Mouse (Mus musculus): ENCODE measurements at regions not wholly inside any gene's neighbourhood (a gene's known extent, or its start where the extent isn't known, plus 50 kb on each side); places are given as distances from the start of the nearest gene placed in this dataset.

DNA sequence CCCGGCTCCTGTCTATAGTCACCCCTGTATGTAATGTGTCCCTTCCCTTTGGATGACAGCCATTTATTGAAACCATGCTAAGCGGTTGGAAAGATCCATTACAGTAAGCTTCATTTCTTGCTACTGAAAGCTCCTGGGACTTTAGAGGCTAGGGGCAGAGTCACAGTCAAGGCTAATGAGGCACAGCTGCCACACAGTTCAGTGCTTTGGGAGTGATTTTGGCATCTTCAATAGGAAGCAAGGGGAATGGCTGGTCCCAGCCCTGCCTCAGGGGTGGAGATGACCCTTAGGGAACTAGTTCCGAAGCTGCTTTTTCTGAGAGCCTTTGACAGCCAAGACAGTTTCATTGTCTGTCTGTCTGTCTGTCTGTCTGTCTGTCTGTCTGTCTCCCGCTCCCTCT, 128.2 kb downstream of the 1500009L16Rik start:
- WGBS = 73% methylated on average over 4 of the region's 4 CpGs
- Histone ChIP-seq H3K9me3 (ENCODE audit: control insufficient read depth, low read length) (no peaks in the 10 kb centered on the region), H3K4me1 (replicated peaks; ENCODE audit: control insufficient read depth, insufficient read depth) (no peaks in the 10 kb centered on the region), H3K9ac (ENCODE audit: low read length) (no peak overlapping the region), H3K27me3 (ENCODE audit: control insufficient read depth, insufficient read depth, low read length) (no peaks in the 10 kb centered on the region), H3K4me3 (ENCODE audit: low read depth, low read length) (no peak overlapping the region), H3K36me3 (ENCODE audit: control insufficient read depth, insufficient read depth, low read length) (no peaks in the 10 kb centered on the region), H3K4me2 (replicated peaks; ENCODE audit: low read depth) (no peak overlapping the region), H3K27ac (replicated peaks) (no peak overlapping the region)
- TF ChIP-seq CTCF (IDR thresholded peaks at IDR 0.05; ENCODE audit: low read depth) (no peak), EP300 (optimal IDR thresholded peaks at IDR 0.05) (no peak)
- ATAC-seq (ENCODE audit: low FRiP score, low TSS enrichment) (no peak), DNase-seq (ENCODE audit: low spot score) (no peak)

DNA sequence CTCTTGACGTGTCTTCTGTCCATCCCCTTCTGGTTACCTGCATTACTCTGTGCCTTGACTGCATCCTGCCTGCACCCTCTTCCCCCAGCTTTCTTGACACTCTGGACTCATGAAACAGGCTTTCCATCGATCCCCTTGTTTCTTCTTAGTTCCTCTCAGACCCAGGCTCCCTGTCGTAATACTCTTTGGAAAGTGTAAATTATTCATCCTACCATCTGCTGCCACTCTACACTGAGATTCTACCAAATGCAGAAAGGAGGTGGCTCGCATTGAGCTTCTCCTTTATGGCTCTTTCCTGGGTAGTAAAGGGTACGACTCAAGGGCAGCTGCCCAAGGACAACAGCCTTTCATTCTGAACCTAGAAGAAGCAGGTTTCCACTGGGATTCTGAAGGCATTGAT, 129.5 kb downstream of the 1500009L16Rik start:
- Histone ChIP-seq H3K4me3 (ENCODE audit: low read depth, low read length) (no peak overlapping the region), H3K9me3 (ENCODE audit: control insufficient read depth, low read length) (no peaks in the 10 kb centered on the region), H3K27ac (replicated peaks) (no peak overlapping the region), H3K9ac (ENCODE audit: low read length) (no peak overlapping the region), H3K36me3 (ENCODE audit: control insufficient read depth, insufficient read depth, low read length) (no peaks in the 10 kb centered on the region), H3K4me1 (replicated peaks; ENCODE audit: control insufficient read depth, insufficient read depth) (no peaks in the 10 kb centered on the region), H3K27me3 (ENCODE audit: control insufficient read depth, insufficient read depth, low read length) (no peaks in the 10 kb centered on the region), H3K4me2 (replicated peaks; ENCODE audit: low read depth) (no peak overlapping the region)
- ATAC-seq (ENCODE audit: low FRiP score, low TSS enrichment) (no peak), DNase-seq (ENCODE audit: low spot score) (no peak)
- 74% methylated on average over 5 of the region's 5 CpGs for WGBS
- TF ChIP-seq CTCF (IDR thresholded peaks at IDR 0.05; ENCODE audit: low read depth) (no peak), EP300 (optimal IDR thresholded peaks at IDR 0.05) (no peak)

DNA sequence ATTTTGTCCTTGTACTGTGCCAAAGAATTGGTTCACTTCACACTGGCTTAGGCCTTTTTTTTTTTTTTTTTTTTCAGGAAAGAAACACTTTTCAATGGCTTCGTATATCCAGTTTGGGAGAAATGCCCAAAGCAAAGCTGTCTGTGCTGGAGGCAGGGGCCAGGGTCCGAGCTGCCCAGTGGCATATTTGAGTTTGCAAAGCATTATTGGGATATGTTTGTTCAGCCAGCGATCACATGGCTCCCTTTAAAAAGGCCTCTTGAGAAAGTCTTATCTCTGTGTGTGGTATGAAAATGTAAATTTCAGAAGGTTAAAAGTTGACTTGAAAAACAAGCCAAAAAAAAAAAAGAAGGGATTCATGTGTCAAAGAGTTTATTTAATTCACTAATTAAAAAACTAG, 130.1 kb downstream of the 1500009L16Rik start:
- Histone ChIP-seq H3K36me3 (ENCODE audit: control insufficient read depth, insufficient read depth, low read length) (no peaks in the 10 kb centered on the region), H3K27me3 (ENCODE audit: control insufficient read depth, insufficient read depth, low read length) (no peaks in the 10 kb centered on the region), H3K4me3 (ENCODE audit: low read depth, low read length) (no peak overlapping the region), H3K4me2 (replicated peaks; ENCODE audit: low read depth) (no peak overlapping the region), H3K9ac (ENCODE audit: low read length) (no peak overlapping the region), H3K4me1 (replicated peaks; ENCODE audit: control insufficient read depth, insufficient read depth) (no peaks in the 10 kb centered on the region), H3K27ac (replicated peaks) (no peak overlapping the region), H3K9me3 (ENCODE audit: control insufficient read depth, low read length) (no peaks in the 10 kb centered on the region)
- TF ChIP-seq EP300 (optimal IDR thresholded peaks at IDR 0.05) (no peak), CTCF (IDR thresholded peaks at IDR 0.05; ENCODE audit: low read depth) (no peak)
- WGBS = 24% methylated on average over 3 of the region's 3 CpGs
- ATAC-seq (ENCODE audit: low FRiP score, low TSS enrichment) (no peak), DNase-seq (ENCODE audit: low spot score) (no peak)

DNA sequence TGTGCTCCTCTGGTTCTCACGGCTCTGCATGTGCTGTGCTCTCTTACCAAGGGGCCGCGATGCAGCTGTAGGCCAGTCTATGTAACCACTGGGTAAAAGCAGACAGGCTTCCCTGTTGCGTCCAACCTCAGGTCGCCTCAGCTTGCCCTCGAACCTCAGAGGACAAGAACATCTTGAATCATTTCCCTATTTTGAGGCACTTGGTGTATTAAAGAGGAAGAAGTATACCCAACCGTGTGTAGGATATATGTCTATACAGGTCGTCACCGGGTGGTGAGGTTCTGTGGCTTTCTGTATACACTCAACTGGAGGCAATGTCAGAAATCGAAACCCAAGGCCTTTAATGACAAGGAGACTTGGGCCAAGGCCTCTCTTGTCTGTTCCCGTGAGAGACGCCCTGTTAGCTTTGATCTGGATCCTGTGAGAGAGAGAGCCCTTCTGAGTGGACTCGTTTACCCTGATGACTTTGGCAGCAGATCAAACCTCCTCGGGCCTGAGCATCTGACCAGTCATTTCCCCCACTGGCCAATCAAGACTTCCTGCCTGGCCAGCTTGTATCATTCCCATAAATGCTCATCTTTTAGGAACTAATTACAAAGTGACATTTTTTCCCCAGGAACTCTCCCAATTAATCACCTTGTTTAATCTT, 135.3 kb downstream of the 1500009L16Rik start:
- H3K27ac ChIP-seq (replicated peaks) = no peak overlapping the region
- no peak for ATAC-seq (ENCODE audit: low FRiP score, low TSS enrichment)
- WGBS = 70% methylated on average over 14 of the region's 14 CpGs
- DNase-seq (ENCODE audit: low spot score) = no peak
- no peaks in the 10 kb centered on the region for H3K4me1 ChIP-seq (replicated peaks; ENCODE audit: control insufficient read depth, insufficient read depth)
- H3K4me2 ChIP-seq (replicated peaks; ENCODE audit: low read depth) = no peak overlapping the region
- no peak for TF ChIP-seq CTCF (IDR thresholded peaks at IDR 0.05; ENCODE audit: low read depth)
- no peak for TF ChIP-seq EP300 (optimal IDR thresholded peaks at IDR 0.05)
- H3K27me3 ChIP-seq (ENCODE audit: control insufficient read depth, insufficient read depth, low read length) = no peaks in the 10 kb centered on the region
- H3K36me3 ChIP-seq (ENCODE audit: control insufficient read depth, insufficient read depth, low read length) = no peaks in the 10 kb centered on the region
- no peaks in the 10 kb centered on the region for H3K9me3 ChIP-seq (ENCODE audit: control insufficient read depth, low read length)
- no peak overlapping the region for H3K4me3 ChIP-seq (ENCODE audit: low read depth, low read length)
- H3K9ac ChIP-seq (ENCODE audit: low read length) = no peak overlapping the region

DNA sequence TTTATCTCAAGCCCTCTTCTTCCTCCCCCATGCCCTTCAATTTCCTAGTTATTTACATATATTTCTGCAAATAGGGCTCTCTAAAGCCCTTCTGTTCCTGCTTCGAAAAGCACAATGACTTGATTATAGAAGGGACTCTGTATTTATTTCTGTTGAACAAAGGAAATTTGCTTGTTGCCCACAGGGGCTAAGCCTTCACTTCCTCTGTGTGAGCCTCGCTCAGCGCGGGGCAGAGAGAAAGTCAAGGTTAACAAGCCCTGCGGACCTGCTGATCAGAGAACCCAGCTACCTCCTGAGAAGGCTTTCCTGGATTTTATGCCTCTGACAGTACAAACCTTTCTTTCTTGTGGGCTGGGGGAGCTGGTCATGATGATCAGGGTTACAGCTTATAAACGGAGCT, 136.0 kb downstream of the 1500009L16Rik start:
- ATAC-seq (ENCODE audit: low FRiP score, low TSS enrichment) = no peak
- 53% methylated on average over 6 of the region's 6 CpGs for WGBS

DNA sequence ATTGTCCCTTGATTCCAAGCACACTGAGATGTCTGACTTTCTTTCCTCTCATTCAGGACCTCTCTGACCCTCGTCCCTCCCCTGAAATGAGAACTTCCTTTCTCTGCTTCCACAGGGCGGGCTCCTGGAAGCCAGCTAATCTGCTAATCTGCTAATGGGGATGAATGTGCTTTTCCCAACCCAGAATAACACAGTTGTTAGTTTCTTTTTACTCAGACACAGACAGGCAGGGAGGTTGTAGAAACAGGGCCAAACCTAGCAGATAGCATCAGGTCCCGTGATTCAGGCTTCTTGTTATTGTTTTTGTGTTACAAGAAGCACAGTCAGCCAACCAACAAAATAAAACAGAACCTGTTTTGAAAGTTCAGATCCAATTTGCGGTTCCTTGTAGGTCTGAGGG, 137.0 kb downstream of the 1500009L16Rik start:
- TF ChIP-seq EP300 (optimal IDR thresholded peaks at IDR 0.05) = no peak
- no peak for TF ChIP-seq CTCF (IDR thresholded peaks at IDR 0.05; ENCODE audit: low read depth)
- no peak overlapping the region for H3K4me2 ChIP-seq (replicated peaks; ENCODE audit: low read depth)
- no peaks in the 10 kb centered on the region for H3K4me1 ChIP-seq (replicated peaks; ENCODE audit: control insufficient read depth, insufficient read depth)
- no peak overlapping the region for H3K4me3 ChIP-seq (ENCODE audit: low read depth, low read length)
- no peaks in the 10 kb centered on the region for H3K36me3 ChIP-seq (ENCODE audit: control insufficient read depth, insufficient read depth, low read length)
- DNase-seq (ENCODE audit: low spot score) = no peak
- H3K27ac ChIP-seq (replicated peaks) = no peak overlapping the region
- no peaks in the 10 kb centered on the region for H3K9me3 ChIP-seq (ENCODE audit: control insufficient read depth, low read length)
- no peak overlapping the region for H3K9ac ChIP-seq (ENCODE audit: low read length)
- no peak for ATAC-seq (ENCODE audit: low FRiP score, low TSS enrichment)
- H3K27me3 ChIP-seq (ENCODE audit: control insufficient read depth, insufficient read depth, low read length) = no peaks in the 10 kb centered on the region
- WGBS = 72% methylated on average over 4 of the region's 4 CpGs

More for the DNA sequence above, 136.0 kb downstream of the 1500009L16Rik start:
- Histone ChIP-seq H3K27me3 (ENCODE audit: control insufficient read depth, insufficient read depth, low read length) (no peaks in the 10 kb centered on the region), H3K4me1 (replicated peaks; ENCODE audit: control insufficient read depth, insufficient read depth) (no peaks in the 10 kb centered on the region), H3K4me2 (replicated peaks; ENCODE audit: low read depth) (no peak overlapping the region), H3K36me3 (ENCODE audit: control insufficient read depth, insufficient read depth, low read length) (no peaks in the 10 kb centered on the region), H3K9ac (ENCODE audit: low read length) (no peak overlapping the region), H3K9me3 (ENCODE audit: control insufficient read depth, low read length) (no peaks in the 10 kb centered on the region), H3K27ac (replicated peaks) (no peak overlapping the region), H3K4me3 (ENCODE audit: low read depth, low read length) (no peak overlapping the region)
- TF ChIP-seq CTCF (IDR thresholded peaks at IDR 0.05; ENCODE audit: low read depth) = no peak
- TF ChIP-seq EP300 (optimal IDR thresholded peaks at IDR 0.05) = no peak
- DNase-seq (ENCODE audit: low spot score) = no peak
